Mouse (Mus musculus) adrenal gland (tissue): ENCODE results near the gene Phf8.

ENCODE experiments used
- intact Hi-C: fragments of 180-260 bp; cut with DNase I; formaldehyde crosslinking; loops from one replicate; pipeline ENCODE4 v1.15.1; 2025
- long read RNA-seq, 2 experiments: library from polyadenylated mRNA; unstranded; transcript quantifications; one replicate each; pipeline ENCODE4 v2.0.0; 2020; ENCODE audit warnings: borderline replicate concordance in 1 of 2; ENCODE audit not compliant: insufficient replicate concordance in 1 of 2

Phf8 gene
- long read RNA-seq, experiment 1, partial matches to known transcripts = 0 of 1 reads
- long read RNA-seq, experiment 1, other reads (novel, unspliced or antisense) = 1 of 1 reads
- long read RNA-seq, experiment 2, partial matches to known transcripts = 4 of 6 reads
- long read RNA-seq, experiment 2, other reads (novel, unspliced or antisense) = 2 of 6 reads

DNA sequence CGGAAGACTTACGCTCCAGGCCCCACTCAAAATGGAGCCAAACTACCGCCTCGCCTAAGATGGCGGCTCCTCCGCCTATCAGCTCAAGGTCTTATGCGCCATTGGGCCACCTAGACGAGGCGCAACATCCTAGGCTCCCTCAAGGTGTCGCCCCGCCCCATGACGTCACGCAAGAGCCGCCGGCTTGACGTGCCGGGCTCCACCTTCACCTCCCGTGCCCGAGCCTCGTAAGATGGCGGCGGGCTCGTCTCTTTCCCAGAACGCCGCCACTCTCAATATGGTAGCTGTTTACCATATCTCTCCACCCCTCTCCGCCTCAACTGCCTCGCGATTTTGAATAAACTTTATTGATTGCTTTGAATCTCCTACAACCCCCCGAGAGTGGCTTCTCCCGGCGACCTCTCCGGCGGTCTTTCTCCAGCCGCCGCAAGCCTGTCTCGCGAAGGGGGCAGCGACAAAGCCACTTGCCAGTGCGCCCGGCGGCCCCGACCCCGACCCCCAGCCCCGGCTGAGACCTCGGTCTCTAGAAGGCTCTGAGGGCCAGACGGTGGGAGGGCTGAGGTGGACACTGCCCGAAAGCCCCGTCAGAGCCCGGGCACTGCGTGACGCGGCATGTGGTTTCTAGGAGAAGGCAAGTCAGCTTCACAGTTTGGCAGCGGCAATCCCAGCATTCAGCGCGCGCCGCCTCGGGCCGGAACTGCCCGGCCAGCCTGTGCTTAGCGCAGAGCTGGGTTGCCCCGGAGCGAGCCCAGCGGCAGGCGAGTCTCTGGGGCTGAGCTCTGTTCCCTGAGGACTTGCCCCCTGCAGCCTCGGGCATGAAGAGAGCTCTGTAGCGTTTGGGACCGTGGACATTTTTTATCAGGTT, at the start of gene Phf8:
TSS of gene Phf8 (plus strand) at position 215 of the 865 bp plus-strand sequence.
- intact Hi-C loops = no loop called here

DNA sequence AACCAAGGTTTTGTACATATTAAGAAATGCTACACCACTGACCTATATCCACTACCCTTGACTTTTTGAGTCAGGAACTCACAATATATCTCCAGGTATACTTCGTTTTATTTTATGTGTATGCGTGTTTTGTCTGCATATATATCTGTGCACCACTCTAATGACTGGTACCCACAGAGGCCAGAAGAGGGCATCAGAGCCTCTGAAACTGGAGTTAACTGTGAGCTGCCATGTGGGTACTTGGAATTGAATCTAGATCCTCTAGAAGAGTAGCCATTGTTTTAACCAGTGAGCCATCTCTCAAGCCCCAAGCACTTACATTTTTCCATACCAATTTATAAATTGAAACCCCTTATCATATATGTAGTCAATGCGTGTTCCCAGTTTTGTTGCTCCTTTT, 32.3 kb upstream of the Phf8 start:
- intact Hi-C loops = no loop called here

DNA sequence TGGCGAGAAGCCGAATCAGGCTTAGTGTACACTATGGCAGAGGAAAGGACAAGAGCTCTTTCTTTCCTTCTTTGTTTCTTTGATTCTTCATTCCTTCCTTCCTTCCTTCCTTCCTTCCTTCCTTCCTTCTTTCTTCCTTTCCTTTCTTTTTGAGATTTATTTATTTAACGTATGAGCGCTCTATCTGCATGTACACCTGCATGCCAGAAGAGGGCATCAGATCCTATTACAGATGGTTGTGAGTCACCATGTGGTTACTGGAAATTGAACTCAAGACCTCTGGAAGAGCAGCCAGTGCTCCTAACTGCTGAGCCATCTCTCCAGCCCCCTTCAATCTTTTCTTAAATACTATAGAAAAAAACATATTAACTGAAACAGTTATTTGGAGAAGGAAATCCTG, 27.2 kb upstream of the Phf8 start:
- intact Hi-C loops = loop anchor here (5.0 kb wide), 1 partner anchor 59 kb away; no protein-coding TSS in a partner anchor

DNA sequence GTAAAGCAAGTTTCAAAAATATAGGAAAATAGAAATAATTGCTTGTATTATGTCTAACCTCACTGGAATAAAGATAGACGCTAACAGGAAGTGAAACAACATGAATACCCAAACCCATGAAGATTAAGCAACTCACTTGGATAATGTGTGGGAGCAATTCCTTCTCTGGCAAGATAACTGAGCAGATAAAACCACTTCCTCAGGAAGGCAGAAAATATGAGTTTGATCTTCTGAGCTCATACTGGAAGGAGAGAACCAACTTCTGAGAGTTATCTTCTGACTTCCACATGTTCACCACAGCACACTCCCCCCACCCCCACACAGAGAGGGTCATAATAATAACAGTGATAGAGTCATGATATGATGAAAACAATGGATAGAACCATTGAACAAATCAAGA, 23.9 kb upstream of the Phf8 start:
- intact Hi-C loops = no loop called here

DNA sequence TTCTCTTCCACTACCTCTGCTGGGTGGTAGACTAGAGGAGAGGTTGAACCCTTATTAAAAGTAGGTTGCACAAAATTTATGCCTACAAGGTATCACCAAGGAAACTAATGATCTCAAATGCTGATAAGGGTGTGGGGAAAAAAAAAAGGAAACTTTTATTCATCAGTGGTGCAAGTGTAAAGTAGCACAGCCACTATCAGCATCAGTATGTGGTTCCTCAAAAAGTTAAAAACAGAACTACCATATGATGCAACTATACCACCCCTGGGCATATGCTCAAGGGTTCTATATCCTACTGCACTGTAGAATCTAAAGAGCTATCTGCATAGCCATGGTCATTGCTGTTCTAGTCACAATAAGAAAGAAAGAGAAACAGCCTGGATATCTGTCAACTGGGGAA, 11.9 kb upstream of the Phf8 start:
- intact Hi-C loops = no loop called here

DNA sequence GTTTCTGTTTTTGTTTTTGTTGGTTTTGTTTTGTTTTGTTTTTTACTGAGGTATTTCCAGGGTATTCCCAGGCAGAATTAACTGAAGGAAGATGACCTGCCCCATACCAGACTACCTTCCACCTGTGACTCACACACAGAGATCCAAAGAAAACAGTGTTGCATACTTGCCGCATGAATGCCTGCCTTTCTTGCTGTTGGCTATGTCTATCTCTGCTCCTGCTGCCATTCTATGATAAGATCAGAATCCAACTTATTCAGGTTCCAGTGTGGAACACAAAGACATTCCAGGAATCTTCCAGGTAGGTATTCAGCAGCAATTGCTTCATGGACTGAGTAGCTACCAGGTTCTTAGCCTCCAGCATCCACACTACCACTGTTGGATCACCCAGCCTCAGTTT, 10.6 kb upstream of the Phf8 start:
- intact Hi-C loops = no loop called here

DNA sequence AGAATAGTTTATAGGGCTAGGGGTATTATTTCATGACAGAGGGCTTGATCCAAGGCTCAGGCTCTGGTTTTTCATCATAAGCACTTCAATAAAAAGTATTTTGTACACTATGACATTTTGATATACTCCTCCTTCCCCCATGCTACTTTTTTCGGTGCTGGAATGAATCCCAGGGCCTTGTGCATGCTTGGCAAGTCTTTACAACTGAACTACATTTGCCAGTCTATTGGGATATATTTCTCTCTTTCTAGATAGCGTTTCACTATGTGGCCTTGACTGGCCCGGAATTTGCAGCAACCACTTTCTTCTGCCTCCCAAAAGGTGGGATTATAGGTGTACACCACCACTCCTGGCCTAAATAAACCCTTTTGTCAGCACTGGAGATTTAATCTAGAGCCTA, 7.4 kb upstream of the Phf8 start:
- intact Hi-C loops = no loop called here

DNA sequence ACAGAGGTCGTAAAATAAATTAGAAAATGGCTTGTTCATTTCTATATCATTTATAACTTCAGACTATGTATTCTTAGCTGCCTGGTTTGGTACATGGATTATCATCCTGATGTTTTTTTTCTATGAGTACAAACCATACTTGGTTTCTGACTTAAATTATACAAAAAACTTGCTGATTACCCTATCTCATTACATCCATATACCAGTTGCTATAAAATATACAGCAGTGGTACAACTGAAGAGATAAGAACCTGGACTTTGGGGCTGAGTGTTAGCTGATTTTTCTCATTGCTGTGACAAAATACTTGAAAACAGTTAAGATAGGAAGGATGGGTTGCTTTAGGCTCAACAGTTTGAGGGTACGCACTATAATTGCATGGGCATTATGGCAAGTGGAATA, 6.8 kb upstream of the Phf8 start:
- intact Hi-C loops = no loop called here

DNA sequence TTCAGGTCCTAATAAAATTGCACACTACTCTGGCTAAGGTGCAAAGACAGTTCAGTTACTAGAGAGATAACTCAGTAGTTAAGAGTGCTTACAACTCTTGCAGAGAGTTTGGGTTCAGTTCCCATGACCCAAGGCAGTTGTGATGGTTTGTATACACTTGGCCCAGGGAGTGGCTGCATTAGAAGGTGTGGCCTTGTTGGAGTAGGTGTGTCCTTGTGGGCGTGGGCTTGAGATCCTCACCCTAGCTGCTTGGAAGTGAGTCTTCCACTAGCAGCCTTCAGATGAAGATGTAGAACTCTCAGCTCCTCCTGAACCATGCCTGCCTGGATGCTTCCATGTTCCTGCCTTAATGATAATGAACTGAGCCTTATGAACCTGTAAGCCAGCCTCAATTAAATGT, 2.3 kb upstream of the Phf8 start:
- intact Hi-C loops = no loop called here

DNA sequence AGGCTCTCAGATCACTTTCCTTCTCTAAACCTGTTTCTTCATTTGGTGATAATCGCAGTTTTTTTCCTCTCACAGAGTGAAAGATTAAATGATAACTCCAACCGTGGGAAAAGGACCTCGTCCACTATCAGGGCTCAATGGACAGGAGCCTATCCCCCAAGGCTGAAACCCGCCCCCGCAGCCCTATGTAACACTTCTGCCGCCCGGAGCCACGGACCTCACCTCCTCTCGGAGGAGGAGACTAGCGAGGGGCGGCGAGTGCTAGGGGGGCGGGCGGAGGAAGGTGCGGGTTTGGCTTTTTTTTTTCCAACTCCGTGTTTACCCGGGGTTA, 380 bp upstream of the Phf8 start:
- intact Hi-C loops = no loop called here

DNA sequence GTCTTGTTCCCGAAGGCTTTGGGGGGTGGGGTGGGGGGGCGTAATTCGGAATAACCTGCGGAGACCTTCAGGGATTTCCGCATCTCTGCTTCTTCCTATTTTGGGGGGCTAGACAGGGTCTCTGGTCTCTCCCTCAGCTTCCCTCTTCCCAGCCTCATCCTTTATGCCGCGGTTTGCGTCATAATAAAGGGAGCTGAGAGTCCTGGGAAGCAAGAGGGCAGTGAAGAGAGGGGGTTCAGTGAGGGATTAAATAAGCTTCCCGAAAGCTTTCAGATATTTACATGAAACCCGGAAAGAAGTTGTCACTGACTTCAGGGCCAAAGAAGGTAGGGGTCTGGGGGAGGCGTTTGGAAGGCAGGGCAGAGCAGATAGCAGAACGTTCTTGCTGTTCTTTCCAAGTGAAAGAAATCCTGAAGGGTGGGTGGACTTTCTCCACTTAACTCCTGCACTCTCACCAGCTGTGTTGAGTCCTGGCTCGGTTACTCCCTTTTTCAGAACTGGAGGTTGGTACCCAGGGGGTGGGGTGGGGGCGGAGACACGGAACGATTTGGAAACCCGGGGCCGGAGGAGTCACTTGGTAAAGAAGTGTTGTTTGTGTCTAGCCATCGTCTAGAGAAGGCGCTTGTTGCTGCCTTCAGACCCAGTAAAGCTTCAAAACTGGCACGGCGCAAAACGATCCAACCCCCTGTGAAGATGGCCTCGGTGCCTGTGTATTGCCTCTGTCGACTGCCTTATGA, 1.5 kb downstream of the Phf8 start:
- intact Hi-C loops = no loop called here

DNA sequence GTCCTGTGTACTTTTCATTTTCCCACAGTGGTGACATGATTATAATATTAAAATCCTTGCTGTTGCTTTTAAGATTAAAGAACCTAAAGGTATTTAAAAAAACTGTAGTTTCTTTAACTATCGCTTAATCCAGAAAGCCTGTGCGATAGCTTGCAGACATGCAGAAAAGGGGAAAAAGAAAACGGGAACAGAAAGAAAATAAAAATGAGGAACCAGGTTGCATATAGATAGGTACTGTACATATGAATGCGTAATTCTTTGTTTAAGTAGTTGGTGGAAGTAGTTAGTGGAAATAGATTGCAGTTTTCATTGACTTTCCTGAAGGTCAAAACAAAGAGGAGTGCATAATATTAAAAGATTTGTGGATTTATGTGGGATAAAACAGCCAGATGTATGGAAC, 32.9 kb downstream of the Phf8 start:
- intact Hi-C loops = loop anchor here (5.0 kb wide), 1 partner anchor 61 kb away; no protein-coding TSS in a partner anchor

DNA sequence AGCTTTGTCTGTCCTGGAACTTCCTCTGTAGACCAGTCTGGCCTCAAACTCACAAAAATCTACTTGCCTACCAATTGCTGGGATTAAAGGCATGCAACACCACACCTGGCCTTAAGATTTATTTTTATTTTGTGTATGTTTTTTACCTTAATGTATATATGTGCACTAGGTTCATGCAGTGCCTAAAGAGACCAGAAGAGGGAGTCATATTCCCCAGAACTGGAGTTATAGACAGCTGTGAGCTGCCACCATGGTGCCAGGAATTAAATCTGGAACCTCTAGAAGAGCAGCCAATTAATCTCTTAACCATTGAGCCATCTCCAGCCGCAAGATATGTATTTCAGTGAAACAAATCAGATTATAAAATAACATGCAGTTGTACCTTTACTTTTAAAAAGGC, 54.7 kb downstream of the Phf8 start:
- intact Hi-C loops = no loop called here

DNA sequence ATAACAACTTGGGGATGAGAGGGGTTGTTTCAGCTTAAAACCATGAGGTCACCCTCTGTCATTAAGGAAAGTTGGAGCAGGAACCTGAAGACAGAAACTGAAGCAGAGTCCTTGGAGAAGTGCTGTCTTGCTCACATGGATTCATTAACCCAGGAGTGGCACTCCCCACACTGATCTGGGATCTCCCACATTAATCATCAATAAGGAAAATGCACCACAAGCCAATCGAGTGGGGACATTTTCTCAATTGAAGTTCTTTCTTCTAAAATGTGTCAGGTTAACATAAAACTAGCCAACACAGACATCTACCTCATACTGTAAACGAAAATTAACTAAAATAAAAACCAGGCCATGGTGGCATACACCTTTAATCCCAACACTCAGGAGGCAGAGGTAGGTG, 122.9 kb downstream of the Phf8 start:
- intact Hi-C loops = no loop called here

DNA sequence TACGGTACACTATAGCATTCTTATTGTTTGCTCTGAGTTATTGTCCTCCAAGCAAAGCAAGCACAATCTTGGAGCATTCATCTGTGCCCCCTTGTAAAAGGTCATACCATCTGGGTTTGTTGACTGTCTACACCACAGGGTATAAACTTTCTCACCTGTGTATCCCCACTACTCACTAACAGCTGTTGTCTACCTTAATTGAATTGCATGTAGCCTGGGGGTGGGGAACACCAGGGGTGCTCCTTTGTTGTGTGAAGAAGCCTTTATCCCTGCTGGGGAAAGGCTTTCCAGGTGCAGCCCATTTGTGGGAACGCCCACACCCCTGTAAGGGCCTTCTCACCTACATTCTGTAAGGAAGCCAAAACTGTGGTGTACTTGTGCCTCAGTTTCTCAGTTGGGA, 133.3 kb downstream of the Phf8 start:
- intact Hi-C loops = no loop called here

DNA sequence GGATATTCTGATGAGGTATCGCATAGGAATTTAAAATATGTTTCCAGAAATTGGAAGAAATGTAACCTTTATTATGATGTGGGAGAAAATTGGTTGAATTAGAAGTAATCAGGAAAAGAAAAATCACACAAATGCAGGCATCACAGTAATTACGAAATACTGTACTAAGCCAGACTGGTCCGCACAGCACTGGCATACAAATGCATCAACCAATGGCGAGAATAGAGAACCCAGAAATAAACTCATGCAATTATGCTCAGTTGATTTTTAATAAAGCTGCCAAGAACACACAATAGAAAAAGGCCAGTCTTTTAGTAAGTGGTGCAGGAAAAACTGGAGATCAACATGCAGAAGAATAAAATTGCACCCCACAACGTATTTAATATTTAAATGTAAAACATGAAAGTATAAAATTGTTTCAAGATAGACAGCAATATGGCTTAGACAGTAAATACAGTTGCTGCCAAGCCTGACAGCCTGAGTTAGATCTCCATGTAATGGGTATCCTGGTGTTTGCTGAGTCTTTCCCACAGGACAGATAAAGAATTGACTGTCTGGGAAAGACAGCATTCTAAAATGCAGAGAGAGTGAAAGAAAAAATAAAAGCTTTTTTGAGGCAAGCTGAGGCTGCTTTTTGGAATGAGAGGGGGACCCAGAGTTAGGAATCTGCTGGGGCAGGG, 154.2 kb downstream of the Phf8 start:
- intact Hi-C loops = no loop called here
